Mouse (Mus musculus) v-Abl transformed pro-B cells (cell line): ENCODE data around the gene Plet1.

Experiments
- in situ Hi-C, 2 experiments: fragments of 400-800 bp; cut with MboI; formaldehyde crosslinking; loops; one replicate each; pipeline ENCODE4 v1.15.1; 2025; ENCODE audit not compliant: unreplicated experiment in 2 of 2

Gene Plet1

DNA sequence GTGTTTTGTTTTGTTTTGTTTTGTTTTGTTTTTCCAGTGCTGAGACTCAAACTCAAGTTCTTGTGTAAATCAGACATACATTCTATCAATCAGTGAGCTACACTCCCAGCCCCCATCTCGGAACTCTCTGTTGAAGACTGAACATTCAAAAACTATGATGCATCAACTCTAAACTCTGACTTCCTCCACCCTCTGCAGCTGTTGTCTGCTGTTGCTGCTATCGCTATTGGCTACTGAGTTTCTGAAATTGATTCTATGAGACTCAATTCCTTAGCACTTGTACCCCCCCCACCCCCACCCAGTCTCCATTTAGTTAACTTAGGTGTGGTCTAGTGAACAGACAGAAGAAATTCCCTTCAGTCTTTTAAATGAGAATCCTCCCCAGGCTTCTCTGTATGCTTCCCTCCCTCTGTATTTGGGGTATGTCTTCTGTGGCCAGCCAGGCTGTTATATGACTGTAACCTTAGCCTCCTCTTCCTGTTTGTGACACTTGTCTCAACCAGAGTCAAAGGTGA, 2.7 kb upstream of the Plet1 start:
- in situ Hi-C loops: no loop called here

- in situ Hi-C loops: no loop called here
These were observed 548 bp upstream of the Plet1 start for GRCm38 (mm10) chr9:50493777-50494176.

- in situ Hi-C loops: no loop called here
These were observed 1.3 kb downstream of the Plet1 start for GRCm38 (mm10) chr9:50495405-50496150.

DNA sequence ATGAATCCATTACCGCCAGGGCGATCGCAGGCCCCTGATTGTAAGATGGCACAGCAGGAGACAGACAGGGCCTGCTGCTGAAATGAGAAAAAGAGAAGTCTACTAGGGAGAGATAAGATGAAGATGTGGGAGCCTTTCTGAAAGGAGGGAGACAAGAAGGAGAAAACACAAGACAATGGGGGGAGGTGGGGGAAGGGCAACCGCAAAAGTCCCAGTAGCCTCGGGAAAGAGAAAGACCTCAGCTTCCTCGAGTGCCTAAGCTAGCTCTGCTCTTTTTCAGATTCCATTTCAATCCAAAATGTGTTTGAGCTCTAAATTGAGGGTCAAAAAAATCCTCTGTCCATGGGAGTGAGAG, 1.8 kb downstream of the Plet1 start:
- in situ Hi-C loops: no loop called here

DNA sequence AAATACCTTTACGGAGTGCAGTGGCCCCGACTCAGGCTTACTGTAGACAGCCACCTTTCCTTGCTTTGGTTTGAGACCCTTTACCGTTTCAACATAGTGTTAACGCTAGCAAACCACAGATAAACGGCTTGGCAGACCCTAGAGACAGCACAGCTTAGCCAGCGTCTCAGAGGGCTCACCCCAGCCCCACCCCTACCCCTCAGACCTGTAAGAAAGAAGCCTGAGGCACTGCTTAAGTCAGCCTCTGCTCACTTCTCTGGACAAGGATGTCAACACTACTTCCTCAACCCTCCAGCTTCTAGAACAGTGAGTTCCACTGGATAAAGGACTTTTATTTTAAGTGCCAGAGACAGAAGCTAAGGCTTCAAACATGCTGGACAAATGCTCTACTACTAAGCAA, 2.2 kb downstream of the Plet1 start:
- in situ Hi-C loops: no loop called here

DNA sequence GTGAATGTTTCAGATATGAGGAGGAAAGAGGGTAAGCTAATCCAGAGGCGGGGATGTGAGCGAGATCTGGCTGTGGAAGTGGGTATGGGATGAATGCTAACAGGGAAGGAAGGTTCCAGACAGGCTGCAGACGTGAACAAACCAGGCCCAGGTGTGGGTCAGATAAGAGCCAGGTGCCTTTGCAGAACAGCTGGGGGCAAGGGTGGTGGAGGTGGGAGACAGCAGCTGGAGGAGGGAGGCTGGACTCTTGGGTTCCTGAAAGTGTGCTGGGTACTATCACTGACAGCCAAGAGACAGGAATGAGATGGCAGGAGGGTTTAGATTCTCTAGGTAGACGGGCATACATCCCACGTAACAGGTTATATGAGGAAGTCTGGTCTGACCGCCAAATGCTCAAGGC, 2.8 kb downstream of the Plet1 start:
- in situ Hi-C loops: no loop called here

DNA sequence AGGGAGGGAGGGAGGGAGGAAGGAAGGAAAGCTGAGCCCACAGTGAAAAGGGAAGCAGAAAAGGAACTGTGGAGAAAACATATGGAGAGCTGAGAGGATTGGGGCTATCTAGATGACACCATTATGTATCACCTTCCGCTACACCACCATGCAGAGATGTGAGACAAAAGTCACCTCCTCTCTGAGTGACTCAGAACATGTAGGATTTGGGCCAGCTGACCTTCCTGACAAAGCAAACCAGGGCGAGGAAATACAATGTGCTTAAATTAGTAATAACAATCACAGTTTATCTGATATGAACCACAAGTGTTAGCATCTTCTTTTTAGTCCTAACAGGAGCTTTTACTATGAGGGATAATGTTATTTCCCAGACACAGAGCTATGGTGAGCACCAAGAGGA, 3.2 kb downstream of the Plet1 start:
- in situ Hi-C loops: no loop called here

GRCm38 (mm10) chr9:50498815-50499214, 4.5 kb downstream of the Plet1 start:
- in situ Hi-C loops: no loop called here

GRCm38 (mm10) chr9:50499781-50500180, 5.5 kb downstream of the Plet1 start:
- in situ Hi-C loops: no loop called here

- in situ Hi-C loops: no loop called here
These were observed 6.2 kb downstream of the Plet1 start for GRCm38 (mm10) chr9:50500467-50500973.

DNA sequence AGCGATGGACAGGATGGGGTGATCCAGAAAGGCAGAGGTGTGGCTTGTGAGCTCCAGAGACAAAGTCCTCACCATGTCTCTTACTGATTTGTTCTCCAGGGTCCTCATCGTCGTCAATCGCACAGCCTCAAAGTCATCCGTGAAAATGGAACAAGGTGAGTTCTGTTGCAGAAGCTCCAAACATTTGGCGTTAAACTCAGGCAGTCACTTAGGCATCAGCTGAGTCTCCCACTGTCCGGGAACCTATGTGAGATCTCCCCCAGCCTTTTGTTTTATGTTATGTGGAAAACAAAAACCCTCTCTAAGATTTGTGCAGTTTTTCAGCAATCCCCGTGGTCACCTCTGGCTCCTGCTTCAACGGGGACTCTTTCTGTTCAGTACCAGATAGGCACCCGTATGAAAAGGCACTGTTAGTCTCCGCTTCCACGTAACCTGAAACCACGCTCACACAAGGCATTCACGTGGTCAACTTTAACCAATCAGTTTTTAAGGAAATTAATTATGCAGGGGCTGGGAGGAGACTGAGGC, 6.7 kb downstream of the Plet1 start:
- in situ Hi-C loops: no loop called here

GRCm38 (mm10) chr9:50502949-50503348, 8.6 kb downstream of the Plet1 start:
- in situ Hi-C loops: no loop called here

DNA sequence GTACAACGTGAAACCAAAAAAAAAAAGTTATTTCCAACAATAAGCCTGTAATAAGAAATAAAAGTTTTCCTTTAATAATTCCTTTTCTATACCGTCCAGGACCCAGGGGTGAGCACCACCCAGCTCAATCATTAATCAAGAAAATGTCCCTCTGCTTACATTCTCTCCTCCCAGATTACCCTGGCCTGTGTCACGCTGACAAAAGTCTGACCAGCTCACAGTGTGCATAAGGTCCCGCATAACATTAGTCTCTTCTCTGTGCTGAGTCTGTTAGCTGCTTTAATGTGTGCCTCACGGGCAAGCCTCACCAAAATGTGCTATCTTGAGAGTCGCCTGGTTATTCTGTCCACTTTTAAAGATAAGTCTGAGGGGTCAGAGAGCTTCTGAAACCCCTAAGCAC, 11.1 kb downstream of the Plet1 start:
- in situ Hi-C loops: no loop called here

DNA sequence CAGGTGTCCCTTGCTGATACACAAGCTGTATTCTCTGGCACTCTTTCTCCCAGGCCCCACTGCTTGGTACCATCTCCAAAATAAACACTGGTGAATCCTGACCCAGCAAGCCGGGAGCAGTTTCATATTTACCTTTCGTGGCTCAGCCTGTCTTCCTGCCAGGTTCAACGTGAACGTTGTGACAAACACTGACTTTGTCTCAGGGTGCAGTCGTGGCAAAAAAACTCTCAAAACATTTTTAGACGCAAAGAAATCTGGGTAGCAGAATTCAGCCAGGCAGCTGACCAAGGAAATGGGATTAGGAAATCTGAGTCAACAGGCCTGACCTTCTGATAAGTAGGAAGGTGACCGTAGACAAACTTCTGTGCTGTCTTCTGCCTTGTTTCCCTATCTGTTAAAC, 13.2 kb downstream of the Plet1 start:
- in situ Hi-C loops: no loop called here

- in situ Hi-C loops: loop anchor here in 1 of 2 experiments (10.0 kb wide), 1 partner anchor 51 kb away; no protein-coding TSS in a partner anchor
These were observed 21.1 kb downstream of the Plet1 start for GRCm38 (mm10) chr9:50515462-50515861.

DNA sequence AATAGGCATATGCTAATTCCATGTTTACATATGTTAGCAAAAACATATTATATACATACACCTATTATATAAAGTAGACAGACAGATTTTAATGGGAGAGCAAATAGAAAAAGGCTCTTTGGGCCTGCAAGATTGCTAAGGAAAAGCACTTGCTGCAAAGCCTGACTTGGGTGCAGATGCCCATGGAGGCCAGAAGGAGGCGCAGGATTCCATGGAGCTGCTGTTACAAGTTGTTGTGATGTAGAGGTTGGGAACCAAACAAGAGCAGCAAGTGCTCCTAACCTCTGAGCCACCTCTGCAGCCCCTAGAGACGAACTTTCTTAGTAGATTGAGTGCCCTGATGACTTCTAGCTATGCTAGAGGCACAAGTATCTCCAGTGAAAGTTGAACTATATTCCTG, 24.5 kb downstream of the Plet1 start:
- in situ Hi-C loops: loop anchor here in 1 of 2 experiments (10.0 kb wide), 1 partner anchor 54 kb away; no protein-coding TSS in a partner anchor

- in situ Hi-C loops: loop anchor here (5.0 to 10.0 kb wide), 6 partner anchors 63 to 492 kb away; partner anchors contain the start of gene Fdxacb1 (in 1 of the 2)
These were observed 26.4 kb downstream of the Plet1 start for GRCm38 (mm10) chr9:50520748-50521147.

GRCm38 (mm10) chr9:50521562-50521961, 27.2 kb downstream of the Plet1 start:
- in situ Hi-C loops: loop anchor here (5.0 to 10.0 kb wide), 6 partner anchors 64 to 491 kb away; partner anchors contain the start of gene Fdxacb1 (in 1 of the 2)

DNA sequence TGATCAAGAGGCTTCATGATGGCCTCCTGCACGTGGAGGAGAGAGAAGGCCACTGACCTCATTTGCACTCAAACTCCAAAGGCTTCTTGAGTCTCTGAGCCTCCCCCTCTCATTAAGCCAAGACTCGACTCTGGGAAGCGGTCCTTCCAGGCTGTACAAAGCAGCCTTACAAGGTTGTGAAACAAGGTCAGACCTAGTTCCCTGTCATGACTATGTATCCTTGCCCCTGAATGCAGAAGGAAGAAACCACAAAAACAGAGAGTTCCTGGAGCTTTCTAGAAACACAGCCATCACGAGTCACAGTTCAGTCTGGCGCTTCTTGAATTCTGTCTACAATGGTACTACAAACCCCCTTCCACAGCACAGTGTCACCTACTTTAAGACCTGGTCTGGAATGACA, 28.2 kb downstream of the Plet1 start:
- in situ Hi-C loops: loop anchor here (5.0 to 10.0 kb wide), 6 partner anchors 65 to 490 kb away; partner anchors contain the start of gene Fdxacb1 (in 1 of the 2)

DNA sequence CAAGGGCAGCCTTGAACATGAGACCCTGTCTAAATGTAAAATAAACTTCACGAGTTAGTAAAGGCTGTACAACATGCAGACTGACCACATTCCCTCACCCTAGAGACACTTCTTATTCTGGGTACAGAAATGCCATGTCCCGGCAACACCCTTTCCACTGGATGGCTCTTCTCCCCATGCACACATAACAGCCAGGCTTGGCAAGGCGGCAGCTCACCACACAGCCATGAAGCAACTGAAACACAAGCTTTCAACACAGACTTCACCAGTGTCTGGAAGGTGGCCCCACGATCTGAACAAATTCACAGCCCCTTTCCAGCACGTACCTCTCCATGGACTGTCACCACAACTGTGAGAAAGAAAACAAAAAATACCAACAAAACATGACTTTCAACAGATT, 30.6 kb downstream of the Plet1 start:
- in situ Hi-C loops: loop anchor here (5.0 to 25.0 kb wide), 8 partner anchors 67 to 1038 kb away; partner anchors contain the start of genes Fdxacb1 (in 1 of the 2) and Ttc12 (in 1 of the 2)

DNA sequence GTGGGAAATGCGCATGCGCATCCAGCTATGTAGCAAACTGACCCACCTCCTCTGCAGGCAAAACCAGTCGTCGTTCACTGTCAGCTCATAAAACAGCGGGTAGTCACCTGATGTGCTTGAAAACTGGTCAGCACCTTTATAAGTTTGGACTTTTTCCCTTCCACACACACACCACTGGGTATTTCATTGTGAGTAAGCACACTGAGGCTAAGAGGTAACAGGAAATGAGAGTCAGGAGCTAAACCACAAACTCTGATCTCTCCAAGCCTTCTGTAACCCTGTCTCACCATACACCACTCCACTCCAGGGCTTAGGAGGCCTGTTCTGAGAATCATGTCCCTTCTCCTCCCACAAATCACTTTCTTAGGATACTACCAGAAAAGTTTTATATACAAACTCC, 31.3 kb downstream of the Plet1 start:
- in situ Hi-C loops: loop anchor here (5.0 to 25.0 kb wide), 3 partner anchors 72 to 1038 kb away; partner anchors contain the start of genes Fdxacb1 (in 1 of the 2) and Ttc12 (in 1 of the 2)
